In the genomic region with DNA sequence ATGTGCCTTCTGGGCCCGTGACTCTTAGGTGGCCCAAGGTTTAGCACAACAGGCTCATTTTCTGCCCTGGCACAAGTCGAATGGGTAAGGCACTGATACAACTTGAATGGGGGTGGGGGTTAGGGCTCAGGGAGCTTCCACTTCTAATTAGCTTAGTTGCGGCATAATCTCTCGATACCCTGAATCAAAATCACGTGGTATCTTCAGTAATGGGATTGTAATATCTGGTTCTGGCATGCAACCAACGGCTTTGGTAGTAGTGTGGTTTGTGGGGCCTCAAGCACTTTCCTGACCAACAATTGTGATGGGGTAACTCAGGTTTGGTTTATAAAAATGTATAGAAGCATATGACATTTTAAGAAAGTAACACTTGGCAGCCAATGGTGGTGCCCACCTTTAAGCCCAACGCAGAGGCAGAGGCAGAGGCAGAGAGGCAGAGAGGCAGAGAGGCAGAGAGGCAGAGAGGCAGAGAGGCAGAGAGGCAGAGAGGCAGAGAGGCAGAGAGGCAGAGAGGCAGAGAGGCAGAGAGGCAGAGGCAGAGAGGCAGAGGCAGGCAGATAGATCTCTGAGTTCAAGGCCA, we compare ENCODE assay signal across 34 mouse cellular contexts. TPM values are rescaled to one million over a fixed set of nuclear protein-coding genes. Genes with fewer than 3 reads are reported as not detected.
DNase-seq lines count a peak whose midpoint lies in the region; ATAC-seq lines count a peak whose summit lies in the region.
"Had no signal": no experiment of that assay in that cellular context is flagged by ENCODE, and none has a peak within 500 bp of the region (broad histone marks: within the 10 kb centered on the region; RNA-seq: fewer than 3 reads in every experiment).

No protein-coding gene starts in this region.

- peak; percentile 66 for DNase-seq in retina, adult 2 months (ENCODE audit: low read depth, low spot score)
- DNase-seq in retina, embryonic 14.5 days (ENCODE audit: low spot score): no peak
- DNase-seq in thymus, postnatal 4 days: peak; percentile 53
- no peak for DNase-seq in thymus, adult 18-20 months
- DNase-seq in left cerebral cortex, postnatal 25 days (ENCODE audit: low spot score in 2 of 2): no peak
- DNase-seq in urinary bladder, adult 2 months (ENCODE audit: low spot score): no peak
- DNase-seq: adrenal gland, postnatal 14 days; B cell, adult 2 months; cerebellum, adult 11-12 months; cerebellum, adult 9-11 months; gastrocnemius, postnatal 10 days; heart, postnatal 10 days; left cerebral cortex, postnatal 4 days; liver, postnatal 0 days; lung, postnatal 36 days; right cerebral cortex, adult 18-20 months had no signal

- ATAC-seq in granulocyte monocyte progenitor cell, adult 5-6 weeks (replicated peaks; ENCODE audit: poor library complexity, severe bottlenecking): peak; percentile 22; the same call in 1 of the 2 replicates
- ATAC-seq: intestine, postnatal 0 days; liver, embryonic 12.5 days; liver, postnatal 0 days had no signal

- intact Hi-C loops in left cerebral cortex, postnatal 25 days (cut with DNase I): no loop called here

RNA-seq across cellular contexts. Expression of gene Slc16a5, which starts 9.9 kb away (rescaled TPM):
- not detected in 2 replicates for total RNA-seq in granulocyte monocyte progenitor cell, adult 5-6 weeks (2014; fragmentation: Nextera tagmentation)
- not detected in 2 replicates for total RNA-seq in granulocyte monocyte progenitor cell, adult 5-6 weeks (2017)
- total RNA-seq in left cerebral cortex, postnatal 25 days (2021): not detected
- polyA plus RNA-seq in urinary bladder, adult 2 months (2012; rRNA removed): 0.83 and 1.1 TPM in 2 replicates
- total RNA-seq: gastrocnemius, postnatal 10 days; hematopoietic stem cell, adult 5-6 weeks; layer of hippocampus, postnatal 25 days; left cerebral cortex, adult 8-10 months; left cerebral cortex, postnatal 4 days; midbrain, postnatal 0 days had no signal
- polyA plus RNA-seq: cortical plate, adult 2 months; forebrain, embryonic 12.5 days; heart, embryonic 12.5 days; hindbrain, embryonic 14.5 days had no signal

RNA-seq across cellular contexts. Expression of gene Trim80, which starts 12.0 kb away (rescaled TPM):
- total RNA-seq in granulocyte monocyte progenitor cell, adult 5-6 weeks (2014; fragmentation: Nextera tagmentation): not detected in 2 replicates
- total RNA-seq in granulocyte monocyte progenitor cell, adult 5-6 weeks (2017): not detected in 2 replicates
- not detected for total RNA-seq in left cerebral cortex, postnatal 25 days (2021)
- polyA plus RNA-seq in urinary bladder, adult 2 months (2012; rRNA removed): 0.04 and 0.09 TPM in 2 replicates
- total RNA-seq: adrenal gland, postnatal 14 days; gastrocnemius, postnatal 10 days; heart, postnatal 10 days; hematopoietic stem cell, adult 5-6 weeks; layer of hippocampus, adult 8-10 months; layer of hippocampus, postnatal 25 days had no signal
- polyA plus RNA-seq: cortical plate, adult 2 months; embryonic facial prominence, embryonic 15.5 days; forebrain, embryonic 12.5 days; hindbrain, embryonic 14.5 days; lung, embryonic 16.5 days; midbrain, embryonic 12.5 days; midbrain, postnatal 0 days; myocyte; neural tube, embryonic 12.5 days; stomach, embryonic 14.5 days had no signal

RNA-seq across cellular contexts. Expression of gene Armc7, which starts 23.1 kb away (rescaled TPM):
- total RNA-seq in granulocyte monocyte progenitor cell, adult 5-6 weeks (2014; fragmentation: Nextera tagmentation): 5.1 and 5.2 TPM in 2 replicates
- total RNA-seq in granulocyte monocyte progenitor cell, adult 5-6 weeks (2017): 2.6 and 4.1 TPM in 2 replicates
- 10 to 100 TPM; 12.5 to 12.8 TPM for total RNA-seq in left cerebral cortex, postnatal 25 days (2021)
- 6.9 and 7.0 TPM in 2 replicates for polyA plus RNA-seq in urinary bladder, adult 2 months (2012; rRNA removed)

RNA-seq across cellular contexts. Expression of gene Kctd2, which starts 32.4 kb away (rescaled TPM):
- 16.4 and 19.4 TPM in 2 replicates for total RNA-seq in granulocyte monocyte progenitor cell, adult 5-6 weeks (2014; fragmentation: Nextera tagmentation)
- total RNA-seq in granulocyte monocyte progenitor cell, adult 5-6 weeks (2017): 9.5 and 9.6 TPM in 2 replicates
- total RNA-seq in left cerebral cortex, postnatal 25 days (2021): 10 to 100 TPM; 70.9 to 72.5 TPM
- 35.6 TPM in 2 replicates for polyA plus RNA-seq in urinary bladder, adult 2 months (2012; rRNA removed)

RNA-seq across cellular contexts. Expression of gene Atp5h, which starts 32.6 kb away (rescaled TPM):
- total RNA-seq in granulocyte monocyte progenitor cell, adult 5-6 weeks (2014; fragmentation: Nextera tagmentation): 783 and 971 TPM in 2 replicates
- 804 and 885 TPM in 2 replicates for total RNA-seq in granulocyte monocyte progenitor cell, adult 5-6 weeks (2017)
- 100 to 1,000 TPM; 447 to 455 TPM for total RNA-seq in left cerebral cortex, postnatal 25 days (2021)
- 561 and 600 TPM in 2 replicates for polyA plus RNA-seq in urinary bladder, adult 2 months (2012; rRNA removed)

Comparison
In these comparisons a context has a peak if more than half of its experiments do, and no peak if none do; other contexts are left out.
1. DNase-seq: peak in retina, adult 2 months (single experiment) and thymus, postnatal 4 days (single experiment); none in retina, embryonic 14.5 days (single experiment), thymus, adult 18-20 months (0 of 2), left cerebral cortex, postnatal 25 days (0 of 2) and urinary bladder, adult 2 months (single experiment).